Mouse (Mus musculus) adipocyte (in vitro differentiated cells): ENCODE results near the gene Espn.

ENCODE experiments used
- DNase-seq: peaks from one replicate; pipeline ENCODE4 v3.0.0-alpha.2; 2016; ENCODE audit warnings: low spot score

Gene Espn

GRCm38 (mm10) chr4:152146033-152146827, 5.9 kb downstream of the Espn start:
- no peak for DNase-seq

GRCm38 (mm10) chr4:152145473-152145872, 6.7 kb downstream of the Espn start:
- DNase-seq: no peak

GRCm38 (mm10) chr4:152143632-152144031, 8.5 kb downstream of the Espn start:
- DNase-seq: no peak

GRCm38 (mm10) chr4:152141521-152142135, 10.5 kb downstream of the Espn start:
- no peak for DNase-seq

GRCm38 (mm10) chr4:152140441-152140840, 11.7 kb downstream of the Espn start:
- DNase-seq: peak; percentile 45

- DNase-seq: peak; percentile 39
Observed at GRCm38 (mm10) chr4:152138497-152139260, 13.5 kb downstream of the Espn start.

GRCm38 (mm10) chr4:152136876-152137250, 15.3 kb downstream of the Espn start:
- no peak for DNase-seq

GRCm38 (mm10) chr4:152136112-152136875, 15.9 kb downstream of the Espn start:
- peak; percentile 46 for DNase-seq

GRCm38 (mm10) chr4:152135363-152135762, 16.8 kb downstream of the Espn start:
- no peak for DNase-seq

- peak; percentile 21 for DNase-seq
Observed at GRCm38 (mm10) chr4:152134507-152134906, 17.7 kb downstream of the Espn start.

- no peak for DNase-seq
Observed at GRCm38 (mm10) chr4:152133213-152133612, 19.0 kb downstream of the Espn start.

- no peak for DNase-seq
Observed at GRCm38 (mm10) chr4:152132772-152133169, 19.4 kb downstream of the Espn start.

GRCm38 (mm10) chr4:152131809-152132771, 20.1 kb downstream of the Espn start:
- DNase-seq: no peak

- no peak for DNase-seq
Observed at GRCm38 (mm10) chr4:152130771-152131653, 21.2 kb downstream of the Espn start.

GRCm38 (mm10) chr4:152129395-152129930, 22.7 kb downstream of the Espn start:
- DNase-seq: no peak

GRCm38 (mm10) chr4:152128784-152129183, 23.4 kb downstream of the Espn start:
- no peak for DNase-seq

GRCm38 (mm10) chr4:152127884-152128283, 24.3 kb downstream of the Espn start:
- no peak for DNase-seq

- DNase-seq: no peak
Observed at GRCm38 (mm10) chr4:152126026-152126920, 25.9 kb downstream of the Espn start.
